Mouse (Mus musculus) heart, postnatal 0 days (tissue): ENCODE results near the gene Cds1. TPM values are rescaled to one million over a fixed set of nuclear protein-coding genes. Genes with fewer than 3 reads are reported as not detected.

Experiments used
- ATAC-seq: fragments of 200-750 bp; cut with Nextera tagmentation; 2 replicates; pipeline ENCODE4 v1.8.0; 2017; ENCODE audit warnings: low read depth, moderate number of reproducible peaks, moderate library complexity; ENCODE audit not compliant: insufficient read depth
- DNase-seq: peaks from one replicate; pipeline ENCODE4 v3.0.0-alpha.2; 2016; ENCODE audit warnings: low spot score
- H3K27ac ChIP-seq: fragments of 300-500 bp; sonication (generic); 2 replicates; pipeline ENCODE4 v1.5.1; 2014; ENCODE audit warnings: low read depth, mild to moderate bottlenecking
- H3K27me3 ChIP-seq: fragments of 300-500 bp; sonication (generic); 2 replicates; pipeline ENCODE4 v1.6.1; 2014; ENCODE audit warnings: low read length, mixed read lengths; ENCODE audit not compliant: control insufficient read depth, insufficient read depth
- H3K36me3 ChIP-seq: fragments of 300-500 bp; sonication (generic); replicated peaks from 2 replicates; pipeline ENCODE4 v1.6.1; 2014; ENCODE audit warnings: low read length, mixed read lengths; ENCODE audit not compliant: control insufficient read depth, insufficient read depth
- H3K4me1 ChIP-seq: fragments of 300-500 bp; sonication (generic); 2 replicates; pipeline ENCODE4 v1.6.1; 2014; ENCODE audit warnings: antibody characterized with exemption; ENCODE audit not compliant: control insufficient read depth, insufficient read depth
- H3K4me2 ChIP-seq: fragments of 300-500 bp; sonication (generic); 2 replicates; pipeline ENCODE4 v1.6.1; 2014; ENCODE audit warnings: low read depth, mild to moderate bottlenecking, low read length, moderate library complexity
- H3K4me3 ChIP-seq: fragments of 300-500 bp; sonication (generic); 2 replicates; pipeline ENCODE4 v1.5.1; 2014; ENCODE audit warnings: low read depth, low read length
- H3K9ac ChIP-seq: fragments of 300-500 bp; sonication (generic); replicated peaks from 2 replicates; pipeline ENCODE4 v1.6.1; 2014; ENCODE audit warnings: low read depth, low read length, mixed read lengths
- H3K9me3 ChIP-seq: fragments of 300-500 bp; sonication (generic); replicated peaks from 2 replicates; pipeline ENCODE4 v1.6.1; 2016; ENCODE audit warnings: low read length; ENCODE audit not compliant: control insufficient read depth
- CTCF ChIP-seq: IDR thresholded peaks from 2 replicates; pipeline ENCODE4 v1.5.1; 2016; ENCODE audit warnings: antibody characterized with exemption, control low read depth, low read depth
- EP300 ChIP-seq: IDR thresholded peaks from 2 replicates; pipeline ENCODE4 v1.6.1; 2016; ENCODE audit warnings: antibody characterized with exemption, low read depth
- WGBS: fragments of 180-500 bp; shearing (Covaris S2); extraction: QIAGEN DNeasy Blood & Tissue Kit; methylation state at CpG from one replicate; pipeline ENCODE4 v1.1.7; 2014; 5-methylcytosine and 5-hydroxymethylcytosine counted together
- polyA plus RNA-seq: library from polyadenylated mRNA; unstranded; fragments of >200 nt; fragmentation: Nextera tagmentation; extraction: Ambion mirVana; gene quantifications from 2 replicates; pipeline ENCODE4 v1.2.1, GENCODE M21; 2015
- total RNA-seq: library from RNA; depleted of rRNA; stranded (reverse); fragments of >200 nt; gene quantifications from 2 replicates; pipeline ENCODE4 v1.2.3, GENCODE M21; 2014; ENCODE audit warnings: low replicate concordance

Gene Cds1
- total and polyA plus RNA-seq, 2 experiments from 2014 or later = 0.45 to 7.0 TPM

GRCm38 (mm10) chr5:101776528-101776927, 11.6 kb downstream of the Cds1 start:
- WGBS = 81% methylated on average over 8 of the region's 8 CpGs

GRCm38 (mm10) chr5:101779376-101779863, 14.5 kb downstream of the Cds1 start:
- 80% methylated on average over 15 of the region's 15 CpGs for WGBS

More at GRCm38 (mm10) chr5:101776528-101776927, 11.6 kb downstream of the Cds1 start:
- Histone ChIP-seq H3K4me2 (no peak overlapping the region), H3K9me3 (no peaks in the 10 kb centered on the region), H3K4me3 (no peak overlapping the region), H3K9ac (no peak overlapping the region), H3K27me3 (no peaks in the 10 kb centered on the region), H3K4me1 (no peaks in the 10 kb centered on the region), H3K27ac (no peak overlapping the region), H3K36me3 (no peaks in the 10 kb centered on the region)
- TF ChIP-seq CTCF (no peak), EP300 (no peak)
- DNase-seq (no peak), ATAC-seq (no peak)

GRCm38 (mm10) chr5:101780918-101781317, 16.0 kb downstream of the Cds1 start:
- TF ChIP-seq CTCF (no peak), EP300 (no peak)
- H3K9ac ChIP-seq = no peak overlapping the region
- H3K4me1 ChIP-seq = no peaks in the 10 kb centered on the region
- H3K27me3 ChIP-seq = no peaks in the 10 kb centered on the region
- H3K27ac ChIP-seq = no peak overlapping the region
- H3K4me3 ChIP-seq = no peak overlapping the region
- no peak for ATAC-seq
- 70% methylated on average over 4 of the region's 4 CpGs for WGBS
- no peaks in the 10 kb centered on the region for H3K36me3 ChIP-seq
- H3K9me3 ChIP-seq = no peaks in the 10 kb centered on the region
- no peak overlapping the region for H3K4me2 ChIP-seq
- DNase-seq = no peak

More at GRCm38 (mm10) chr5:101779376-101779863, 14.5 kb downstream of the Cds1 start:
- H3K27ac ChIP-seq = no peak overlapping the region
- DNase-seq (no peak), ATAC-seq (no peak)
- no peaks in the 10 kb centered on the region for H3K27me3 ChIP-seq
- H3K4me3 ChIP-seq = no peak overlapping the region
- TF ChIP-seq EP300 (no peak), CTCF (no peak)
- no peaks in the 10 kb centered on the region for H3K4me1 ChIP-seq
- no peak overlapping the region for H3K9ac ChIP-seq
- no peaks in the 10 kb centered on the region for H3K9me3 ChIP-seq
- no peak overlapping the region for H3K4me2 ChIP-seq
- H3K36me3 ChIP-seq = no peaks in the 10 kb centered on the region

- 63% methylated on average over 3 of the region's 3 CpGs for WGBS
- no peaks in the 10 kb centered on the region for H3K36me3 ChIP-seq
- no peak overlapping the region for H3K9ac ChIP-seq
- DNase-seq (no peak), ATAC-seq (no peak)
- no peaks in the 10 kb centered on the region for H3K4me1 ChIP-seq
- H3K27ac ChIP-seq = no peak overlapping the region
- TF ChIP-seq CTCF (no peak), EP300 (no peak)
- no peak overlapping the region for H3K4me3 ChIP-seq
- no peak overlapping the region for H3K4me2 ChIP-seq
- no peaks in the 10 kb centered on the region for H3K27me3 ChIP-seq
- no peaks in the 10 kb centered on the region for H3K9me3 ChIP-seq
These were observed 19.4 kb downstream of the Cds1 start for GRCm38 (mm10) chr5:101784328-101784727.

GRCm38 (mm10) chr5:101784787-101785186, 19.9 kb downstream of the Cds1 start:
- 69% methylated on average over 2 of the region's 2 CpGs for WGBS
- Histone ChIP-seq H3K4me1 (no peaks in the 10 kb centered on the region), H3K9ac (no peak overlapping the region), H3K9me3 (no peaks in the 10 kb centered on the region), H3K4me3 (no peak overlapping the region), H3K27ac (no peak overlapping the region), H3K36me3 (no peaks in the 10 kb centered on the region), H3K27me3 (no peaks in the 10 kb centered on the region), H3K4me2 (no peak overlapping the region)
- DNase-seq = no peak
- TF ChIP-seq EP300 (no peak), CTCF (no peak)
- no peak for ATAC-seq

- ATAC-seq (no peak), DNase-seq (no peak)
- no peak for TF ChIP-seq CTCF
- TF ChIP-seq EP300 = no peak
- H3K27me3 ChIP-seq = no peaks in the 10 kb centered on the region
- H3K36me3 ChIP-seq = no peaks in the 10 kb centered on the region
- WGBS = 67% methylated on average over 4 of the region's 4 CpGs
- H3K27ac ChIP-seq = no peak overlapping the region
- no peaks in the 10 kb centered on the region for H3K9me3 ChIP-seq
- no peak overlapping the region for H3K9ac ChIP-seq
- no peaks in the 10 kb centered on the region for H3K4me1 ChIP-seq
- no peak overlapping the region for H3K4me3 ChIP-seq
- no peak overlapping the region for H3K4me2 ChIP-seq
These were observed 21.1 kb downstream of the Cds1 start for GRCm38 (mm10) chr5:101785921-101786614.
